Mouse (Mus musculus) liver, embryonic 18 days (tissue): ENCODE measurements around the gene Krtap9-5. TPM values are rescaled to one million over a fixed set of nuclear protein-coding genes. Genes with fewer than 3 reads are reported as not detected.

Experiments used
- polyA plus RNA-seq: library from polyadenylated mRNA; depleted of rRNA; stranded (reverse); fragments of >200 nt; gene quantifications from 2 replicates; pipeline ENCODE4 v1.2.3, GENCODE M21; 2012; rRNA removed

The Krtap9-5 gene
- not detected in 2 replicates for polyA plus RNA-seq

GRCm38 (mm10) chr11:99948175-99948574 is at the start of gene Krtap9-5:
TSS of gene Krtap9-5 (plus strand) at chr11:99948475.

GRCm38 (mm10) chr11:99907620-99908019 is 40.7 kb upstream of the Krtap9-5 start, which contains the start of gene Krtap31-1:
TSS of gene Krtap31-1 (plus strand) at chr11:99907920.

GRCm38 (mm10) chr11:99914451-99914850 is 33.8 kb upstream of the Krtap9-5 start, which contains the start of gene Gm11565:
TSS of gene Gm11565 (plus strand) at chr11:99914751.

DNA sequence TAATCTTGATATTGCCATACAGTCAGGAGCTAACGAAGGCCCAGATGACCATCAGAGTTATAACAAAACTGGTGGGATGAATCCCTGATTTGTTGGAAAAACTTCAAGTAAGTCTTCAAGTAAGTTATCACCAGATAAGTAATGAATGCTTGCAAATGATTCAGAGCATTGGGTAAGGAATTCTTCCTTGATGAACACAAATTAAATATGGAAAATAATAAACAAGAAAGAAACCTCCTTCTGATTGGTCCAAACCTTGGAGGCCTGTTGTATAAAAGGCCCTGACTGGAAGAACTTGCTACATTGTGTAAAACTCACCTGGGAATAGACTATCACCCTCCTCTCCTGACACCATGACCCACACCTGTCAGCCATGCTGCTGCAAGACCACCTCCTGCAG is 12.3 kb upstream of the Krtap9-5 start, which contains the start of gene Krtap31-2:
Krtap31-2 (plus strand) TSS at position 301 of the 400 bp plus-strand sequence.

DNA sequence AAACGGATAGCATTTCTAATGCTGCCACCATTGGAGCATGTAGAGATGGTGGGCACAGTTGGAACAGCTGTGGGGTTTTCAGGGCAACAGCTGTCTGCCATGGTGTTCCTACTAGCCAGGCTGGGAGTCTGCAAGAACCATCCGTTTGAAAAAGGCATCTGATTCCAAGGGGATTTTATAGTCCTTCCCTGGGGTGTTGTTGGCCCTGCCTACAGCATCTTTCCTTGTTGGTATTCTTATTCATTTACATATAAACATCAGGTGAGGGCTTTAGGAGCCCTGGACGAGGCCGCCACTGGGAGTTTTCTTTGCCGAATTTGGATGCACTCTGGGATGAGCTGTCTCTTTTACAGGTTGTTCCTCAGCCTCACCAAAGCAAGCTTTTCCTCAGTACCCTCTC is 30.7 kb downstream of the Krtap9-5 start, which contains the start of gene Krtap29-1:
Krtap29-1 (minus strand) TSS at position 101 of the 400 bp plus-strand sequence.

DNA sequence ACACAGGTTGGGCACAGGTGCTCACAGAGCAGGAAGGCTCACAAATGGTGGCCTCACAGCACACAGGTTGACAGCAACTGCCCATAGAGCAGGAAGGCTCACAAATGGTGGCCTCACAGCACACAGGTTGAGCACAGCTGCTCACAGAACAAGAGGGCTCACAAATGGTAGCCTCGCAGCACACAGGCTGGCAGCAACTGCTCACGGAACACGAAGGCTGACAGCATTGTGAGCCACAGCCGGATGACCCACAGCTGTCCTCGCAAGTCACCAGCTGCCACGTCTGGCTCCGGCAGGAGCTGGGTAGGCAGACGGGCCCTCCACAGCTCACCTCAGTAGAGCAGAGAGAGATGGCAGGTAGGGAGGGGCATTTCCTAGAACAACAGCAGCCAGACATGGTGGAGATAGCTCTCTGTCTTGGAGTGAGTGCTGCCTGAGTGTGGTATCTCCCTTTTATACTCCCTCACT is 37.9 kb downstream of the Krtap9-5 start, which contains the start of gene Krtap16-1:
Krtap16-1 (minus strand) TSS at position 418 of the 468 bp plus-strand sequence.

DNA sequence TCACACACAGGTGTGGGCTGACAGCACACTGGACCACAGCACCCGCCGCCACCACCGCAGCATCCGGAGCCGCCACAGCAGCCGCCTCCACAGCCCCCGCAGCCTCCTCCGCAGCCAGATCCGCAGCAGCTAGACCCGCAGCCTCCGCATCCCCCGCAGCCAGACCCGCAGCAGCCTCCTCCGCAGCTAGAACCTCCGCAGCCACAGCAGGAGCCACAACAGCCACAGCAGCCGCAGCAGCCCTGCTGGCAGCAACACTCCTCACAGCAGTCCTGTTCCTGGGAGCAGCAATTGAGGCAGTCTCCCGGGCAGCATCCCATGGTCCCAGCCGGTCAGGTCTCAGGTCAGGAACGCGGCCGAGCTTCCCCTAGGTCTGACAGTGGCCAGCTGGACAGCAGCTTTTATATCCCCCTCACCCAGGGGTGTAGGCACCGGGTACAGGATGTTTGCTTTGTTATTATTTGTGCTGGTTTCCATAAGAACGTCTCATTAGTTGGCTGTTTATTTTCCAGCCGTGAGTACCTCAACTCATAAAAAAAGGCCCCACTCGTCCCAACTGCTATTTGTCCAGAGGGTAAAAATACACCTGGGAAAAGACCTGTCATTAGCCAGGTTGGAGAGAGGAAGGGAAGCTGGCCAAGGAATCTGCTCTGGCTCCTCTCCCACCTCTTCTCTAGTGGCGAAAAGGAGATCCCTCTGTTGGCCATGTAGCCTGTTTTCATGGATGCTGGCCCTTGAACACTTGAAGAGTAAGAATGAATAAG is 45.5 kb downstream of the Krtap9-5 start, which contains the start of gene Krtap17-1:
Krtap17-1 (minus strand) TSS at position 375 of the 764 bp plus-strand sequence.

Other genes starting within 250 kb of the Krtap9-5 start
- gene Gm14180, start 214.2 kb upstream of the Krtap9-5 start, polyA plus RNA-seq = not detected in 2 replicates
- not detected in 2 replicates for gene Gm11595, start 175.6 kb upstream of the Krtap9-5 start, polyA plus RNA-seq
- gene Krtap4-8, start 167.8 kb upstream of the Krtap9-5 start, polyA plus RNA-seq = not detected in 2 replicates
- gene Krtap4-9, start 163.3 kb upstream of the Krtap9-5 start, polyA plus RNA-seq = not detected in 2 replicates
- not detected in 2 replicates for gene Gm11596, start 155.0 kb upstream of the Krtap9-5 start, polyA plus RNA-seq
- gene Gm11569, start 149.5 kb upstream of the Krtap9-5 start, polyA plus RNA-seq = not detected in 2 replicates
- not detected in 2 replicates for gene Gm11554, start 144.0 kb upstream of the Krtap9-5 start, polyA plus RNA-seq
- not detected in 2 replicates for gene Krtap4-13, start 138.6 kb upstream of the Krtap9-5 start, polyA plus RNA-seq
- not detected in 2 replicates for gene Gm11564, start 132.8 kb upstream of the Krtap9-5 start, polyA plus RNA-seq
- gene 2300003K06Rik, start 110.4 kb upstream of the Krtap9-5 start, polyA plus RNA-seq = not detected in 2 replicates
- not detected in 2 replicates for gene Krtap4-16, start 96.9 kb upstream of the Krtap9-5 start, polyA plus RNA-seq
- gene Gm11568, start 90.6 kb upstream of the Krtap9-5 start, polyA plus RNA-seq = not detected in 2 replicates
- not detected in 2 replicates for gene Gm11559, start 84.0 kb upstream of the Krtap9-5 start, polyA plus RNA-seq
- gene Krtap9-1, start 75.1 kb upstream of the Krtap9-5 start, polyA plus RNA-seq = not detected in 2 replicates
- gene Gm11567, start 69.3 kb upstream of the Krtap9-5 start, polyA plus RNA-seq = not detected in 2 replicates
- not detected in 2 replicates for gene Krtap31-1, start 40.6 kb upstream of the Krtap9-5 start, polyA plus RNA-seq
- gene Gm11565, start 33.7 kb upstream of the Krtap9-5 start, polyA plus RNA-seq = not detected in 2 replicates
- not detected in 2 replicates for gene Krtap31-2, start 12.2 kb upstream of the Krtap9-5 start, polyA plus RNA-seq
- gene Krtap29-1, start 30.6 kb downstream of the Krtap9-5 start, polyA plus RNA-seq = not detected in 2 replicates
- not detected in 2 replicates for gene Krtap16-1, start 38.1 kb downstream of the Krtap9-5 start, polyA plus RNA-seq
- not detected in 2 replicates for gene Krtap17-1, start 45.5 kb downstream of the Krtap9-5 start, polyA plus RNA-seq
- gene Krt33a, start 67.7 kb downstream of the Krtap9-5 start, polyA plus RNA-seq = not detected in 2 replicates
- not detected in 2 replicates for gene Krt33b, start 81.4 kb downstream of the Krtap9-5 start, polyA plus RNA-seq
- gene Krt34, start 93.1 kb downstream of the Krtap9-5 start, polyA plus RNA-seq = not detected in 2 replicates
- gene Krt31, start 102.1 kb downstream of the Krtap9-5 start, polyA plus RNA-seq = not detected in 2 replicates
- gene Krt32, start 139.8 kb downstream of the Krtap9-5 start, polyA plus RNA-seq = not detected in 2 replicates
- gene Krt35, start 147.8 kb downstream of the Krtap9-5 start, polyA plus RNA-seq = not detected in 2 replicates
- gene Krt36, start 157.2 kb downstream of the Krtap9-5 start, polyA plus RNA-seq = not detected in 2 replicates
- gene Krt13, start 173.1 kb downstream of the Krtap9-5 start, polyA plus RNA-seq = not detected in 2 replicates
- 0.02 TPM in 1 of 2 replicates, not detected in the other for gene Krt15, start 187.5 kb downstream of the Krtap9-5 start, polyA plus RNA-seq
- 7.7 and 10.3 TPM in 2 replicates for gene Krt19, start 200.2 kb downstream of the Krtap9-5 start, polyA plus RNA-seq
- gene Krt9, start 244.8 kb downstream of the Krtap9-5 start, polyA plus RNA-seq = not detected in 2 replicates